Comparison of ENCODE assay signal across 10 mouse cellular contexts in genomic region chr7:28104670-28105069, GRCm38 (mm10). TPM values are rescaled to one million over a fixed set of nuclear protein-coding genes. Genes with fewer than 3 reads are reported as not detected.
A peak's percentile ranks its signal among the peaks of the same experiment; 100 is the strongest.
DNase-seq lines count a peak whose midpoint lies in the region; ATAC-seq and TF ChIP-seq lines count a peak whose summit lies in the region.
"Had no signal": no experiment of that assay in that cellular context is flagged by ENCODE, and none has a peak within 500 bp of the region (broad histone marks: within the 10 kb centered on the region; RNA-seq: fewer than 3 reads in every experiment).

No protein-coding gene starts in this region.

- ATAC-seq in embryonic facial prominence, embryonic 15.5 days (ENCODE audit: insufficient number of reproducible peaks, low FRiP score, low TSS enrichment, low read depth) = peak; percentile 27; the same call in 1 of the 2 replicates
- peak; percentile 91 for ATAC-seq in lung, embryonic 16.5 days (ENCODE audit: low read depth)
- ATAC-seq in stomach, postnatal 0 days (ENCODE audit: low FRiP score, low TSS enrichment) = peak; percentile 82

- H3K27ac ChIP-seq in layer of hippocampus, adult 2 months = no peak overlapping the region
- no peak overlapping the region for H3K27ac ChIP-seq in embryonic facial prominence, embryonic 15.5 days (replicated peaks)
- no peak overlapping the region for H3K27ac ChIP-seq in lung, embryonic 16.5 days (ENCODE audit: low read length)
- no peak overlapping the region for H3K27ac ChIP-seq in stomach, postnatal 0 days (replicated peaks)

- WGBS in embryonic facial prominence, embryonic 15.5 days = 8% methylated on average over 23 of the region's 23 CpGs
- WGBS in lung, embryonic 16.5 days = 2% methylated on average over 23 of the region's 23 CpGs
- WGBS in stomach, postnatal 0 days = 3% methylated on average over 23 of the region's 23 CpGs

- TF ChIP-seq CTCF in layer of hippocampus, adult 2 months (conservative IDR thresholded peaks at IDR 0.05) = peak; percentile 14; the same call in 1 of the 2 replicates
- TF ChIP-seq CTCF in stomach, postnatal 0 days (IDR thresholded peaks at IDR 0.05; ENCODE audit: low read depth) = peak; percentile 44

- TF ChIP-seq EP300 in stomach, postnatal 0 days (optimal IDR thresholded peaks at IDR 0.05) = no peak

- no peak overlapping the region; the same call in 1 of the 2 replicates for H3K4me3 ChIP-seq in layer of hippocampus, adult 2 months
- H3K4me3 ChIP-seq in embryonic facial prominence, embryonic 15.5 days (replicated peaks) = peak overlapping the region; percentile 27
- H3K4me3 ChIP-seq in lung, embryonic 16.5 days (ENCODE audit: low read length) = peak overlapping the region; percentile 34
- H3K4me3 ChIP-seq in stomach, postnatal 0 days (ENCODE audit: low read depth, low read length) = no peak overlapping the region

- 0 out of 2 replicates have a peak, but pooled peaks cover 3% of the 10 kb centered on the region for H3K9me3 ChIP-seq in embryonic facial prominence, embryonic 15.5 days (replicated peaks)
- no peaks in the 10 kb centered on the region for H3K9me3 ChIP-seq in lung, embryonic 16.5 days (ENCODE audit: control insufficient read depth, low read length)
- no peaks in the 10 kb centered on the region for H3K9me3 ChIP-seq in stomach, postnatal 0 days (ENCODE audit: control insufficient read depth, low read length)

- H3K4me1 ChIP-seq in embryonic facial prominence, embryonic 15.5 days = peaks cover 4% of the 10 kb centered on the region; the same call in 1 of the 2 replicates
- no peaks in the 10 kb centered on the region for H3K4me1 ChIP-seq in lung, embryonic 16.5 days (replicated peaks; ENCODE audit: control insufficient read depth, insufficient read depth, low read length)
- no peaks in the 10 kb centered on the region for H3K4me1 ChIP-seq in stomach, postnatal 0 days (replicated peaks; ENCODE audit: control insufficient read depth, insufficient read depth)

- no peaks in the 10 kb centered on the region for H3K36me3 ChIP-seq in embryonic facial prominence, embryonic 15.5 days
- H3K36me3 ChIP-seq in lung, embryonic 16.5 days (ENCODE audit: control insufficient read depth, insufficient read depth, low read length) = no peaks in the 10 kb centered on the region
- no peaks in the 10 kb centered on the region for H3K36me3 ChIP-seq in stomach, postnatal 0 days (ENCODE audit: control insufficient read depth, insufficient read depth, low read length)

- no peaks in the 10 kb centered on the region for H3K27me3 ChIP-seq in embryonic facial prominence, embryonic 15.5 days
- H3K27me3 ChIP-seq in lung, embryonic 16.5 days (ENCODE audit: control insufficient read depth, insufficient read depth, low read depth, low read length) = no peaks in the 10 kb centered on the region
- H3K27me3 ChIP-seq in stomach, postnatal 0 days (ENCODE audit: control insufficient read depth, insufficient read depth, low read length) = no peaks in the 10 kb centered on the region

- H3K9ac ChIP-seq in embryonic facial prominence, embryonic 15.5 days = no peak overlapping the region
- H3K9ac ChIP-seq in lung, embryonic 16.5 days (ENCODE audit: low read length) = peak overlapping the region; percentile 53
- no peak overlapping the region for H3K9ac ChIP-seq in stomach, postnatal 0 days (ENCODE audit: low read length)

- H3K4me2 ChIP-seq in embryonic facial prominence, embryonic 15.5 days (replicated peaks) = peak overlapping the region; percentile 51
- H3K4me2 ChIP-seq in lung, embryonic 16.5 days (ENCODE audit: low read depth, low read length) = peak overlapping the region; percentile 54
- peak overlapping the region; percentile 44 for H3K4me2 ChIP-seq in stomach, postnatal 0 days (replicated peaks; ENCODE audit: low read depth)

- no peak for DNase-seq in layer of hippocampus, adult 2 months (ENCODE audit: low spot score in 2 of 2)
- no peak for DNase-seq in layer of hippocampus, adult 11-12 months (ENCODE audit: low spot score)
- peak; percentile 77 for DNase-seq in kidney, adult 11 months
- peak; percentile 74 for DNase-seq in stomach, postnatal 0 days (ENCODE audit: low spot score)
- no peak for DNase-seq in adrenal gland, adult 2 months
- no peak for DNase-seq in spleen, postnatal 10 days (ENCODE audit: low spot score in 2 of 2)

RNA-seq across cellular contexts. Expression of gene 9530053A07Rik, which starts 24.6 kb away (rescaled TPM):
- total RNA-seq in layer of hippocampus, adult 2 months (2021) = under 1 TPM in 1 of 2 experiments, not detected in 1; 0.05 TPM
- polyA plus RNA-seq in embryonic facial prominence, embryonic 15.5 days (2015; fragmentation: Nextera tagmentation; extraction: Ambion mirVana) = 0.03 and 0.05 TPM in 2 replicates
- polyA plus RNA-seq in lung, embryonic 16.5 days (2015; fragmentation: Nextera tagmentation; extraction: Ambion mirVana) = 0.06 TPM in 1 of 2 replicates, not detected in the other
- 0.08 and 0.12 TPM in 2 replicates for polyA plus RNA-seq in stomach, postnatal 0 days (2015; fragmentation: Nextera tagmentation; extraction: Ambion mirVana)
- not detected for total RNA-seq in adrenal gland, adult 2 months (2021)
- 0.01 TPM in 1 of 2 replicates, not detected in the other for polyA plus RNA-seq in adrenal gland, adult 2 months (2012; rRNA removed)
- total RNA-seq: hematopoietic stem cell, adult 5-6 weeks; MEL had no signal

RNA-seq across cellular contexts. Expression of gene Fcgbp, which starts 33.6 kb away (rescaled TPM):
- 1 to 10 TPM in 1 of 2 experiments, under 1 TPM in 1; 0.95 to 1.2 TPM for total RNA-seq in layer of hippocampus, adult 2 months (2021)
- polyA plus RNA-seq in embryonic facial prominence, embryonic 15.5 days (2015; fragmentation: Nextera tagmentation; extraction: Ambion mirVana) = 0.49 and 0.69 TPM in 2 replicates
- 1.5 and 2.4 TPM in 2 replicates for polyA plus RNA-seq in lung, embryonic 16.5 days (2015; fragmentation: Nextera tagmentation; extraction: Ambion mirVana)
- polyA plus RNA-seq in stomach, postnatal 0 days (2015; fragmentation: Nextera tagmentation; extraction: Ambion mirVana) = 17.1 and 32.2 TPM in 2 replicates
- total RNA-seq in adrenal gland, adult 2 months (2021) = not detected
- 0.04 and 0.07 TPM in 2 replicates for polyA plus RNA-seq in adrenal gland, adult 2 months (2012; rRNA removed)
- total RNA-seq: hematopoietic stem cell, adult 5-6 weeks; MEL had no signal

RNA-seq across cellular contexts. Expression of gene Psmc4, which starts 54.8 kb away (rescaled TPM):
- 100 to 1,000 TPM; 132 to 133 TPM for total RNA-seq in layer of hippocampus, adult 2 months (2021)
- polyA plus RNA-seq in embryonic facial prominence, embryonic 15.5 days (2015; fragmentation: Nextera tagmentation; extraction: Ambion mirVana) = 288 and 301 TPM in 2 replicates
- 249 and 256 TPM in 2 replicates for polyA plus RNA-seq in lung, embryonic 16.5 days (2015; fragmentation: Nextera tagmentation; extraction: Ambion mirVana)
- polyA plus RNA-seq in stomach, postnatal 0 days (2015; fragmentation: Nextera tagmentation; extraction: Ambion mirVana) = 167 and 173 TPM in 2 replicates
- total RNA-seq in adrenal gland, adult 2 months (2021) = 100 to 1,000 TPM; 174 to 178 TPM
- 89.5 and 89.9 TPM in 2 replicates for polyA plus RNA-seq in adrenal gland, adult 2 months (2012; rRNA removed)

Comparison
In these comparisons a context has a peak if more than half of its experiments do, and no peak if none do; other contexts are left out.
1. DNase-seq: peak in kidney, adult 11 months (single experiment) and stomach, postnatal 0 days (single experiment); none in layer of hippocampus, adult 2 months (0 of 2), layer of hippocampus, adult 11-12 months (single experiment), adrenal gland, adult 2 months (single experiment) and spleen, postnatal 10 days (0 of 2).
2. H3K4me3 ChIP-seq: peak in embryonic facial prominence, embryonic 15.5 days (single experiment) and lung, embryonic 16.5 days (single experiment); none in layer of hippocampus, adult 2 months (single experiment) and stomach, postnatal 0 days (single experiment).
3. ATAC-seq: peak in every context shown above with its lines; median percentile 91 in lung, embryonic 16.5 days; 82 in stomach, postnatal 0 days; 27 in embryonic facial prominence, embryonic 15.5 days.
4. Peak in every context shown above with its lines, with median percentiles within 50 percentile points of each other: H3K4me2 ChIP-seq.